Mouse (Mus musculus) cerebellum, adult (tissue): ENCODE measurements around the gene Elfn2.

Experiments
- ATAC-seq: cut with Nextera tagmentation; 2 replicates; pipeline ENCODE4 v1.9.2; 2017; ENCODE audit warnings: mild to moderate bottlenecking, moderate library complexity, mixed read lengths; ENCODE audit not compliant: insufficient number of reproducible peaks, low FRiP score, low TSS enrichment

Elfn2 gene

DNA sequence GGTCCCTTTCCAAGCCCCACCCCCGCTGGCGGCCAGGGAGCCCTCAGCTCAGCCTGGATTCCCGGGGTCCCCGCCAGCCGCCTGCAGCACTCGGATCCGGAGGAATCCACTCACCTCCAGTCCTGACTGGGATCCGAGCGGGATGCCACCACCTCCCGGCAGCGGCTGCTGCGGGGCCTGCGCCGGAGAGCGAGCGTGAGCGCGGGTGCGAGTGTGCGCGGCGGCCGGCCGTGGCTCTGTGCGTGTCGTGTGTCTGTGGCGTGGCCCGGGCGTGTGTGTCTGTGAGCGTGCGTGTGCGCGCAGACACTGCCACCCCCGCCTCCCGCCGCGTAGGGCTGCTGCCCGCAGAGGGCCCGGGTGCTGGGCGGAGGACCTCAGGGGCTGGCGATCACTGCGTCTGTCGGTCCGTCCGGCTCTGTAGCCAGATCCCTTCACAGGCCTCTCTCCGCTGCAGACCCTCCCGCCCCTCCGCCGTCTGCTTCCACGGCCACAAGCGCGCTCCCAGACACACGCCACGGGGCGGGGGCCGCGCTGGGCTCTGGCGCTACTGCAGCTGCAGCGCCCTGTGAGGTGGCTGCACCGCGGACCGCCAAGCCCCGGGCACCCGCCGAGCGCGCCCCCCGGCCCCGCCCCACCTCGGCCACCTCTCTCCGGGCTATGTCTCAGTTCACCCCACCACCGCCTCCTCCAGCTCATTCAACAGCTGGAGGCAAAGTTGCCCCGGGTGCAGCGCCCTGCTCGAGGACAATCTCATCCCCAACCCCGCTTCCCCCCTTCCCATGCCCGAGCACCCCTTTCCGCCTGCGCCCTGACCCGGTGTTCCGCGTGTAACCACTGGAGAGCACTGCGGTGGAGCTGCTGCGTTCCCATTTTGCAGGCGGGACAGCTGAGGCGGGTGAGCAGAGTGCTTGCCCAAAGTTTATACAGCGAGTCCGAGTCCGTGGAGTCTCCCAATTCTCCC is at the start of gene Elfn2:
Gene Elfn2 (minus strand): TSS at position 482 of the 961 bp plus-strand sequence.
- ATAC-seq = no peak; the same call in 1 of the 2 replicates

DNA sequence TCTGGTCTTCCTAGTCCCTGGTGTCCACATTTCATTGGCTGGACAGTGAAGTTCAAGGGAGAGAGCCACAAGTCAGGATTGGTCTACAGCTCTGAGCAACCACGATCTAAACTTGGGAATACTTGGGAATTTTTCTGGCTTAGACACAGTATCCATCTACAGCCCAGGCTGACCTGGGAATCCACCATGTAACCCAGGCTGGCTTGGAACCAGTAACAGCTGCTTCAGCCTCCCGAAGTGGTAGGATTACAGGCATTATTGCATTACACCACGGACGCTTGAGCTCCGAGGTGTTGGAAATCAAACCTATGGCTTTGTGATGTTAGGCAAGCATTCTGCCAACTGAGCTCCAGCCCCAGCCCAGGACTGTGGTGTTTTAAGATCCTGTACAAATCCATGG is 45.1 kb upstream of the Elfn2 start:
- no peak for ATAC-seq

DNA sequence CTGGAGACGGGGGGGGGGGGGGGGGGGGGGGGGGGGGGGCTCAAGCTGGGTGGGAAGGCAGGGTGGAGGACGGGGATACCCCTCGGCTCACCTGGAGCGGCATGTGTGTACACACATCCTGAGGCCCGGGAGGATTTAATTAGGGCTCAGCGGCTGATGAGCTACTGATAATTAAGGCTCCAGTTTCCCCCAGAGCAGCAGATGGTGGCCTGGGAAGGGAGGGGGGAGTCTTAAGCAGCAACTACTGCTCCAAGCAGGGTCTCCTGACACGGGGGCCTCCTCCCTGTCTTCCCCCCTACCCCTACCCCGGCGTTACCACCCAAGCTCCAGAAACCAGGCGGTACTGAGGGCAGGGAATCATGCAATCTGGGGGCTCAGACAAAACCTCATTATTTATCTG is 44.6 kb upstream of the Elfn2 start:
- ATAC-seq = no peak

DNA sequence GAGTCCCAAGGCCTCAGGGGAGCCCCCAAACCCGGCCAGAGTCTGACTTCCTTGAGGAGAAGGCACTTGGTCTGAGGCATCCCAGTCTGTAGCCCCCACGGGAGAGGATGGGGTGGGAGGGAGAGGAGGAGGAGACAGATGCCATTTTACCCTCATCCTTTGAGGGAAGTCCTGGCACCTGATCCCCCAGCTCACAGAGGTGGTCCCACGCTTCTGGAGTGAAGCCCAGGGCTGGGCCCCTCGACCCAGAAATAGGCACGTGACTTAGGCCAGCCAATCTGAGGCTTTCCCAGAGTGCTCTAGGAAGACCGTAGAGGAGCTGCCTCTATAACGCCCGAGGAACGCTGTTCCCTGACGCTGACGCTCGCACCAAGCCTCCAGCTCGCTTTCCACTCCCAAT is 42.5 kb upstream of the Elfn2 start:
- ATAC-seq = no peak

DNA sequence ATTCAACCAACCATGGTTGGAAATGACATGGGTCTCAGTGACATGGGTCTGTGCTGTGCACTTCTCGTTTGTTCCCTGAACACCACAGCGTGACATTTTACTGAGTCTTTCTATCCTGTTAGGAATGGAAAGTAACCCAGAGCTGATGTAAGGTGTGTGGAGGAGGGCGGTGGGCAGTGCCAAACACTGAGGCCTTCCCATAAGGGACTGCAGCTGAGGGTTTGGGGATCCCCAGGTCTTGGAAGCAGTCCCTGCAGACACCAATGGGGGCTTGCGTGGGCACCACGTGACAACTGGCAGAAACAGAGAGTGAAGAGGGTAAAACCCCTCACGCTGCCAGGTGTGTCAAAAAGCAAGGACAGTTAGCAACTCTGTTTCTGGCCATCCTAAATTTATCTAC is 39.6 kb upstream of the Elfn2 start:
- no peak for ATAC-seq

DNA sequence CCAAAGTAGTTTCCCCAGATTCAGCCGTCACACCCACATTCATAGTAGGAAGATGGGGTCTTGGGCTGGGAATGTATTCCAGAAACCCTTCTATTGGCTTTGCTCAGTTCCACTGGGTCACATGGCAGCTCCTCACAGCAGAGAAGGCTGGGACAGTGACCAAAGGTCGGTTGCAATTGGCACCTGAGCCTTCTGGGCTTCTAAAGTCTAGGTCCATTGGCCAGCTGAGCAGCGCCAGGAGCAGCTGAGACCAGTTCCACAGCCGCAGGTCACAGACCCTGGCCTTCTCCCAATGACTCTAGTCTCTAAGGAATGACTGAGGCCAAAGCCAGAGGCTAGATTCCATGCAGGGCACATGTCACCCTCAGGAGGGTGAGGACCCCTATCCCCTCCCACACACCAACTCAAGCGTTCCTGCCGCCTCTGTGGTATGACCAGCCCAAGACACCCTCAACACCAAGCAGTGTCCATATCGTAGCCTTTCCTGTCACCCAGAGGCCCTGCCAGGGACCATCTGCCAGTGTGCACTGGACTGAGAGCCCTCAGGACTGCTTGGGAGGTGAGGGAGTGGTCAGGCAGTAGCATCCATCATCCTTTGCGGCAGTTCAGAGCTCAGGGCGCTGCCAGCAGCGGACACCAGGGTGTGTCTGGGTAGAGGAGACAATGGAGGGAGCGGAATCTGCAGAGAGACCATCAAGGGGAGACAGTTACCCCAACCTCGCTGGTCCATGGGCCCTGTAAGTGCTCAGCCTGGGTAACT is 37.6 kb upstream of the Elfn2 start:
- no peak for ATAC-seq

DNA sequence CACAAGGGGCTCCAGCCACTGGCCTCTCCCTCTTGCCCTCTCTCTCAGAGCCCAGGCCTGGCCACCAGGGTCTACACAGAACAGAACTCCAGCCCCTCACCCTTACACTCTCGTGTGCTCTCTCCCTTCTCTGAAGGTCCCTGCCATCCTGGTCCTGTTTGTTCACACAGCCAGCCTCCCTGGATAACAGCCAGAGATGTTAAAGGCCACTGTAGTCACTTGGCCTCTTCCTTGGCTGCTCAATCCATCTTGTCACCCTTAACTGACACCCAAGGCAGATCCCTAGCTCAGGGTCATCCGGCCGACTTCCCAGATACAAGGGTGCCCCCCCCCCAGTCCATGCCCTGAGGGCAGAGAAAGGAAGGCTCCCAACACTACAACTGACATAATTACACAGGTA is 36.7 kb upstream of the Elfn2 start:
- no peak for ATAC-seq

DNA sequence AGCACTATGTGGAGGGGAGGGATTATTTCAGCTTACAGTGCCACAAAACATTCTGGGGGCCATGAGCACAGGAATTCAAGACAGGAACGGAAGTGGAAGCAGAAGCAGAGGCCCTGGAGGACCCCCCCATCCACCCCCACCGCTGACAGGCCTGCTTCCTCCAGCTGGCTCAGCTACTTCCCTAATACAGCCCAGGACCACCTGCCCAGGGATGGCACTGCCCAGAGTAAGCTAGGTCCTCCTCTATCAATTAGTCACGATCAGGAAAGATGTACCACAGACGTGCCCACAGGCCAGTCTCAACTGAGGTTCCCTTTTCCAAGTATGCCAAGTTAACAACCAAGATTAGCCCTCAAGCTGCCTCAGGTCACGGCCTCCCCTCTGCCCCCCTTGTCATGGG is 35.6 kb upstream of the Elfn2 start:
- no peak for ATAC-seq

DNA sequence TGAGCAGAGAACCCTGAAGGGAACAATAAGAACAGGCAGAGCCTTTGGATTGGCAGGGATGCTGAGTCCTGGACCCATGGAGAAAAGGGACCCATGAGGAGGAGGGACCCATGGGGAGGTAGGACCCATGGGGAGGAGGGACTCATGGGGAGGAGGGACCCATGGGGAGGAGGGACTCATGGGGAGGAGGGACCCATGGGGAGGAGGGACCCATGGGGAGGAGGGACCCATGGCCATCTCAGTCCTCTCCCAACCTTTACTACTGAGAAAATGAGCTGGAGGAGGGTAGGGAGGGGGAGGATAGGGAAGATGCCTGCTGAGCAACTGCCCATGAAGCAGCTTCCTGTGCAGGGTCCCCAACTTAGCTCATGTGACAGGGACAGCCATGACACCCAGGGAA is 34.4 kb upstream of the Elfn2 start:
- no peak for ATAC-seq

DNA sequence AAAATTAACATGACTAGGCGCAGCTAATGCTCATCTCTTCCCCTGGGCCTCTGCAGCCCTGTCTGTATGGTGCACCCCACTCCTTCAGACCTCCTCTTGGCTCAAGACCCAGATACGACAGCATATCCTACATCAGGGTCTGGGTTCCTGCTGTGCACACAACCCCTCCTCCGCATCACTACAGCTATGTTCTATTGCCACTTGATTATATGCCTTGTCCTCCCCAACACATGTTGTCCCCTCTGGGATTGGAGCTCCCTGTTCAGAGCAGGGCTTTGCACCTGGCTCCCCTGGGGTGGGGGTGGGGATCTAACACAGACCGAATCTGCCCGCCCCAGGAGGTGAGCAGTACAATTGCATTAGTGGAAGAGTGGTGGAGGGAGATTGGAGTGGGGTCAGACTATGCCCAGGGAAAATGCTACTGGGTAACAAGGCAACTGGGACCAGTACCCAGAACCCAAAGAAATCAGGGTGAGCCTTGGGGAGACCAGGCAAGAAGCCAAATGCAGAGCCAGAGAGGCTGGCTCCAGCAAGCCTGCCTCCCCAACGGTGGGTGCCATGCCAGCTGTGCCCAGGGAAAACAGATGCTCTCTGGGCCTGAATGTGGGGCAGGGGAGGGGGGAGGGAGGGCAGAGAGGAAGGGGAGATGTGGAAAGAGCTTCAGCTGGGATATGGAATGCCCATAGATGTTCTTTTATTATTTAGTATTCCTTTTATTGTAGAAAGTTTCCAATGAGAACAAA is 32.2 kb upstream of the Elfn2 start:
- no peak for ATAC-seq

DNA sequence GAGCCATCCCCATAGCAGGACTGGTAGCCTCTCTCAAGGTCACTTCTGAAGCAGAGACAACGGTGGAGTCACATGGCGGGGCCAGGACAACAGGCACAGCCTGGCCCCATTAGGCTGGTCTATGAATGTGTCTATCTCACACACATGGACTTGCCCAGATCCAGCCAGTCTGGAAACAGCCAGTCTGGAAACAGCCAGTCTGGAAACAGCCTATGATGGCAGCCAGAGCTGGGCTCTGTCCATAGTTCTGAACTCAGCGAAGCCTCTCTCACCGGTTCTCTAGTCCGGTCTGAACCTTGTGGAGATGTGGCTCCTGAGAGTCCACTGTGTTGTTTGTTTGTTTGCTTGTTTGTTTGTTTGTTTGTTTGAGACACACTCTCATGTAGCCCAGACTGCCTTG is 31.3 kb upstream of the Elfn2 start:
- no peak for ATAC-seq

DNA sequence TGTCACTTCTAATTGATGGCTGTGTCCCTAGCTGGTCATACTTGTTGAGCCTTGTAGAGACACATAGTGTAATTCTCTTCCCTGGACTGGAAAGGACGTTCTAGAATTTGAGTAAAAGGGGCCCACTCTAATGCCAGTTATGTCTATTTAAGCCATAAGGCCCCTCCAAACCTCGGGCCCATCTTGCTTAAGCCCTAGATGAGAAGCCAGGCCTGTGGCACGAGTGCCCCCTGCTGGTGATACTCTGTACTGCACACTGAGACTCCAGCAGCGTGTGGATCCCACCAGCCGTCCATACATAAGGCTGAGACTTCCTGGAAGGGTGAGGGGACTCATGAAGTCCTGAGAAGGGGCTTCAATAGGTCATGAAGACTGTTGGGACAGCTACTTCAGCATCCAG is 25.6 kb upstream of the Elfn2 start:
- no peak for ATAC-seq

DNA sequence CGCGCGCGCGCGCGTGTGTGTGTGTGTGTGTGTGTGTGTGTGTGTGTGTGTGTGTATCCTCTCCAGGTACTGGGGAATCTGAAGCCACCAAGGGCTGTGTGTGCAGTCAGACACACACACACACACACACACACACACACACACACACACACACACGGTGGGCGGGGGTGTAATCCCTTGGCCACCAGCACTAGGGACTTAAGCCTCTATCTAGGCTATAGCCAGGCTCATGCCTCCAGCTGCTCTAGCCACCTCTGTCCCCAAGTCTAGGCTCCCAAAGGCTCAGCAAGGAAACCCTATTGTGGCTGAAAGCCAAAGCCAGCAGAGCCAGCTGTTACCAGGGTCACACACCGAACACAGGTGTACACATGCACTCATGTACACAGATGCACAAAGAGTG is 24.3 kb upstream of the Elfn2 start:
- no peak for ATAC-seq

DNA sequence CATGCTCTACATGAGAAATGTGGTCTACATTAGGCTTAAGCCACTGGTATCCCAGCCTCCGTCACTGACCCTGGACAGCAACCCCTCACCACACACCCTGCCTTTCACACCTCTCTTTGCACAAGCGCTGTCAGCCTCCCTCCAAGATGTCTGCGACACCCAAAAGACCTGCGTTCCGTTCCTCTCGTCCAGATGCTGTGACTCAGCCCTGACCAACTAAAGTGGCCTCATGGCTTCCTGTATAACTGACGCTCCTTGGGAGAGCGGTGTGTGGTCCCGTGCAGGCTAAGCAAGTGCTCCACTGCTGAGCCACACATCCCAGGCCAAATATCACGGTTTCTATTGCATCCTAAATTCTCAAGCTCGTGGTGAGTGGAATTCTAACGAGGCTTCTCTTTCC is 22.1 kb upstream of the Elfn2 start:
- ATAC-seq = no peak

DNA sequence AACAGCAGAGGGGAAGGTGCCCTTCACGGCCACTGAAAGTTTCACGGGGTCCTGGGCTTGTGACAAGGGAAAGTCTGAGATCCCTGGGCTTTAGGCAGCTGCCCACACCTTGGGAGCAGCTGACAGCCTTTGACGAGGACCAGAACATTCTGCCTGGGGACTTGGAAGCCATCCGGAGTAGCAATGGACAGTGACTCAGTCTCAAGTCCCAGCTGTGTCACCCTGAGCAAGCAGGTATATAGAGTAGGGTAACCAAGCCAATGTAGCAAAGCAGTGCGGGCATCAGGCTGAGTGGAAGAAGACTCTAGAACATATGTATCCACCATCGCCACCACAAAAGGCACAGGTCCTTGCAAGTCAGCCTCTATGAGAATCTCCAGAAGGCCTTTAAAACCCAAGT is 18.6 kb upstream of the Elfn2 start:
- no peak for ATAC-seq

DNA sequence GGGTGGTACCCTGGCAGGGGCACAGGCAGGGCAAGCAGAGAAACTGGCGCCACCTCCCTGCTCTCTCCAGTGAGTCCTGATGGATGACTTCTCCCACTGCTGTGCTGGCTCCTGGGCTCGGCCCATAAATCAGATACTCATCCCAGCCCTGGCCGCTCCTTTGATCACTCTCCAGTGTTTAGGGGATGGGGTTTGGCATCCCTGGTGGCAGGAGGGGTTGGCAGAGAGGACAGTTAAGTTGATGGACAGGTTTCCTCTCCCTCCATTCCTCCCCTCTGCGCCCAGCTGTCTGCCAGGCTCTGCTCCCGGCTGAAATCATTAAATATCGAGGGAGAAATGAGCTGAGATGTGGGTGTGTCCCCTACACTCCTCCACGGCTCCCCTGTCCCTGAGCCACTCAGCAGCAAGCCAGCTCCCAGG is 18.1 kb upstream of the Elfn2 start:
- no peak for ATAC-seq

DNA sequence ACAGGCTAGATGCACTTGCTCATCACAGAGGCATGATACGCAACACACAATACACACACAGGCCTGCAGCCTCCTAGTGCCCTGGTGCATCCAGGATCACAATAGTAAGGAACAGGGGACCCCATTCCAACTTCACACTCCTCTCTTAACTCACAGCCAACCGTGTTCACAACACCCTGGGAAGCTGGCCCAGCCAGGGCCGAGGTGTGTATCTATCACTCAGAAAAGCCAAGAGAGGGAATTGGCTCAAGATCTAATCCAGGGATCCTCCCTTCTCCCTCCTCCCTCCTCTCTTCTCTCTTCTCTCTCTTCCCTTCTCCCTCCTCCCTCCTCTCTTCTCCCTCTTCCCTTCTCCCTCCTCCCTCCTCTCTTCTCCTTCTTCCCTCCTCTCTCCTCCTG is 17.6 kb upstream of the Elfn2 start:
- ATAC-seq = no peak

DNA sequence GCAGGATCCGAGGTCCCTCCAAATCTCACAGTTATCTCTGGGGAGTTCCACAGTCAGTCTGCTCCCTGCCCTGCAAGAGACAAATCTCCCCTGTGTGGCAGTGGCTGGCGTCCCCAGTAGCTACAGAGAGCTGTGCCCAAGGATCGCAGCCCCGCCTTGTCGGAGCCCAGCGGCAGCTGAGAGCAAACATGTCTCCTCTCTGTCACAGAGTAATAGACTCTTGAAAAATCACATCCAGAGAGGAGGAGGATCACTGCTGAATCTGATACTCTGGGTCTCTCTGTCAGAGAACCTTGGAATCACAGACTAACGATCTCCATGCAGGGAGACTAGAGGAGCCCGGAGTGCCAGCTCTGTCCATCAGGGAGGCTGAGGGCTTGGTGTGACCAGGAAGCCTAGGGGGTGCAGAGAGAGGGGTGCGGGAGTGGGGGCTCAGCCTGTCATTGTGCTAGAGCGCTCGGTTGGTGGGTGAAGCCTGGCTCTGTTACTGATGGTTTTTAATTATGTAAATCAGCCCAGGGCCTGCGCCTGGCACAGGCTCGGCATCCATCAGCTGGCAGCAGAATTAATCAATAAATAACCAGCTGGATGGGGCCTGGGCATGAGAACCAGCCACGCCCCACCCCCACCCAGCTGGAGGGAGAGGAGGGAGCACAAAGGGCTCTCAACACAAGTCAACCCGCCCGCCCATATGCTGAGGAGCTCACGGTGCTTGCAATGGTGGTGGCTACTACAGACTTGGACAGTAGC is 17.0 kb upstream of the Elfn2 start:
- no peak for ATAC-seq

DNA sequence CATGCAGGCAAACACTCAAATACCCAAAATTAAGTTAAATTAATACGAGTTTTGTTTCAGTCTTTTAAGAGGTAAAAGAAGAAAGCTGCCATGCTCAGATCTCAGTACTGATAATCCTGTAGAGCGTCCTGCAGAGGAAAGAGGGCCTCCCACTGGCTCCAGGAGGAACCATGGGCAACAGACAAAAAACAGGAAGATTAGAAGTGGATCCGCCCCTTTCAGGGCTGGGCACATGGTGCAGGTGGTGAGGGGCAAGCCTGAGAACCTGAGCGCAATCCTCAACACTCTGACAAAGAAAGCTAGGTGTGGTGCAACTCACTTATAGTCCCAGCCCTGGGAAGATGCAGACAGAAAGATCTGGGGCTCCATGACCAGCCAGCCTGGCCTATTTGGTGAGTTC is 13.3 kb upstream of the Elfn2 start:
- ATAC-seq = no peak

DNA sequence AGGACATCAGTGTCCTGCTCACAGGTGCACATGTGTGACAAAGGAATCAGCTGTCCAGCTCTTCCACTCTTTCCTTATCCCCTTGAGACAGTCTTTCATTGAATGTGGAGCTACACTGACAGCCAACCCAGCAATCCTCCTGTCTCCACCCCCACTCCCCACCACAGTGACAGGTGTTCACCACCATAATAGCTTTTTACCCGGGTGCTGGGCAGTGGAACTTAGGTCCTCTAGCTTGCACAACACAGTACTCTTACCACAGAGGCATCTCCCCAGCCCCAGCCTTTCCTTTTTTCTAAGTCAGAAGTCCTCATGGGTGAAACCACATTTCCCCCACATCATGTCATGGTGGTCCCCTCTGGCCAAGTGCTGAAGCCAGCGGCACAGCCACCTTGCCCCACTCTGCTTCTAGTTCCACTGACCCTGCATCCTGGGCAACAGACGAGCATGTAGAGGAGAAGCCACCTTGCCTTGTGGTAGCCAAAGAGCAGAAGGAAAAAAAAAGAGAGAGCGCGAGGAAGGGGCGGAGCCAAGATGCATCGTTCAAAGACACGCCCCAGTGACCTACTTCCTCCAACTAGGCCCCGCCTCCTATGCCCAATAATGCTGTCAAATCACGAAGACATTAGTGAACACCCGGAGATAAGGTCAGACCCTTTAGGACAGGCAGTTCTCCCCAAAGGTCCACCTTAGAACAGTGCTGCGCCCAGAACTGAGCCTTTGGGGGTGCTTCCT is 11.9 kb upstream of the Elfn2 start:
- ATAC-seq = no peak
